Mouse (Mus musculus): ENCODE measurements around the gene Senp8. TPM values are rescaled to one million over a fixed set of nuclear protein-coding genes. Genes with fewer than 3 reads are reported as not detected.
A peak's percentile ranks its signal among the peaks of the same experiment; 100 is the strongest.

Senp8 gene
- polyA plus RNA-seq, 1 experiment, result 6.1 TPM

- no peak for TF ChIP-seq POLR2A (IDR thresholded peaks at IDR 0.05; ENCODE audit: borderline replicate concordance, insufficient read depth, low read length)
- TF ChIP-seq CTCF (IDR thresholded peaks at IDR 0.05; ENCODE audit: borderline replicate concordance, insufficient read depth, low read depth, low read length), result no peak
- DNase-seq, result peak in 1 of 2 experiments; percentile 17
- H3K4me1 ChIP-seq (ENCODE audit: control insufficient read depth, insufficient read depth, low read length), result no peaks in the 10 kb centered on the region
- WGBS, result 29% methylated on average over 12 of the region's 12 CpGs
- H3K27ac ChIP-seq (ENCODE audit: insufficient read depth, low read length), result no peak overlapping the region
- peak overlapping the region; percentile 99 for H3K4me3 ChIP-seq (replicated peaks; ENCODE audit: insufficient read depth, low read depth, low read length)
- H3K27me3 ChIP-seq (ENCODE audit: control insufficient read depth, insufficient read depth, low read length), result no peaks in the 10 kb centered on the region
These were observed 787 bp downstream of the Senp8 start for GRCm38 (mm10) chr9:59749581-59750265.

- Histone ChIP-seq H3K27me3 (ENCODE audit: control insufficient read depth, insufficient read depth, low read length) (no peaks in the 10 kb centered on the region), H3K4me3 (replicated peaks; ENCODE audit: insufficient read depth, low read depth, low read length) (no peak overlapping the region), H3K27ac (ENCODE audit: insufficient read depth, low read length) (no peak overlapping the region), H3K4me1 (ENCODE audit: control insufficient read depth, insufficient read depth, low read length) (no peaks in the 10 kb centered on the region)
- TF ChIP-seq CTCF (IDR thresholded peaks at IDR 0.05; ENCODE audit: borderline replicate concordance, insufficient read depth, low read depth, low read length) (no peak), POLR2A (IDR thresholded peaks at IDR 0.05; ENCODE audit: borderline replicate concordance, insufficient read depth, low read length) (no peak)
- no peak for DNase-seq
- WGBS, result 90% methylated on average over 11 of the region's 11 CpGs
These were observed 1.5 kb downstream of the Senp8 start for GRCm38 (mm10) chr9:59748969-59749368.

- DNase-seq, result no peak
- no peaks in the 10 kb centered on the region for H3K4me1 ChIP-seq (ENCODE audit: control insufficient read depth, insufficient read depth, low read length)
- no peak overlapping the region for H3K27ac ChIP-seq (ENCODE audit: insufficient read depth, low read length)
- H3K27me3 ChIP-seq (ENCODE audit: control insufficient read depth, insufficient read depth, low read length), result no peaks in the 10 kb centered on the region
- H3K4me3 ChIP-seq (replicated peaks; ENCODE audit: insufficient read depth, low read depth, low read length), result no peak overlapping the region
- TF ChIP-seq CTCF (IDR thresholded peaks at IDR 0.05; ENCODE audit: borderline replicate concordance, insufficient read depth, low read depth, low read length) (no peak), POLR2A (IDR thresholded peaks at IDR 0.05; ENCODE audit: borderline replicate concordance, insufficient read depth, low read length) (no peak)
- WGBS, result 96% methylated on average over 2 of the region's 2 CpGs
These were observed 2.1 kb downstream of the Senp8 start for GRCm38 (mm10) chr9:59748387-59748786.

- DNase-seq, result no peak
- H3K4me1 ChIP-seq (ENCODE audit: control insufficient read depth, insufficient read depth, low read length), result no peaks in the 10 kb centered on the region
- no peak overlapping the region for H3K27ac ChIP-seq (ENCODE audit: insufficient read depth, low read length)
- H3K27me3 ChIP-seq (ENCODE audit: control insufficient read depth, insufficient read depth, low read length), result no peaks in the 10 kb centered on the region
- H3K4me3 ChIP-seq (replicated peaks; ENCODE audit: insufficient read depth, low read depth, low read length), result no peak overlapping the region
- WGBS, result 95% methylated on average over 3 of the region's 3 CpGs
- no peak for TF ChIP-seq CTCF (IDR thresholded peaks at IDR 0.05; ENCODE audit: borderline replicate concordance, insufficient read depth, low read depth, low read length)
- TF ChIP-seq POLR2A (IDR thresholded peaks at IDR 0.05; ENCODE audit: borderline replicate concordance, insufficient read depth, low read length), result no peak
These were observed 6.6 kb downstream of the Senp8 start for GRCm38 (mm10) chr9:59743903-59744302.

- Histone ChIP-seq H3K27ac (ENCODE audit: insufficient read depth, low read length) (no peak overlapping the region), H3K4me1 (ENCODE audit: control insufficient read depth, insufficient read depth, low read length) (no peaks in the 10 kb centered on the region), H3K27me3 (ENCODE audit: control insufficient read depth, insufficient read depth, low read length) (no peaks in the 10 kb centered on the region), H3K4me3 (replicated peaks; ENCODE audit: insufficient read depth, low read depth, low read length) (no peak overlapping the region)
- 86% methylated on average over 2 of the region's 2 CpGs for WGBS
- no peak for DNase-seq
- no peak for TF ChIP-seq POLR2A (IDR thresholded peaks at IDR 0.05; ENCODE audit: borderline replicate concordance, insufficient read depth, low read length)
- TF ChIP-seq CTCF (IDR thresholded peaks at IDR 0.05; ENCODE audit: borderline replicate concordance, insufficient read depth, low read depth, low read length), result no peak
These were observed 9.9 kb downstream of the Senp8 start for GRCm38 (mm10) chr9:59740593-59740992.

GRCm38 (mm10) chr9:59735394-59735793 is 15.1 kb downstream of the Senp8 start:
- Histone ChIP-seq H3K27ac (ENCODE audit: insufficient read depth, low read length) (no peak overlapping the region), H3K4me1 (ENCODE audit: control insufficient read depth, insufficient read depth, low read length) (no peaks in the 10 kb centered on the region), H3K4me3 (replicated peaks; ENCODE audit: insufficient read depth, low read depth, low read length) (no peak overlapping the region), H3K27me3 (ENCODE audit: control insufficient read depth, insufficient read depth, low read length) (no peaks in the 10 kb centered on the region)
- no peak for DNase-seq
- WGBS, result 87% methylated on average over 4 of the region's 4 CpGs
- no peak for TF ChIP-seq POLR2A (IDR thresholded peaks at IDR 0.05; ENCODE audit: borderline replicate concordance, insufficient read depth, low read length)
- TF ChIP-seq CTCF (IDR thresholded peaks at IDR 0.05; ENCODE audit: borderline replicate concordance, insufficient read depth, low read depth, low read length), result no peak

GRCm38 (mm10) chr9:59733075-59733474 is 17.4 kb downstream of the Senp8 start:
- H3K27me3 ChIP-seq (ENCODE audit: control insufficient read depth, insufficient read depth, low read length), result no peaks in the 10 kb centered on the region
- DNase-seq, result no peak
- TF ChIP-seq POLR2A (IDR thresholded peaks at IDR 0.05; ENCODE audit: borderline replicate concordance, insufficient read depth, low read length), result no peak
- H3K4me3 ChIP-seq (replicated peaks; ENCODE audit: insufficient read depth, low read depth, low read length), result no peak overlapping the region
- H3K27ac ChIP-seq (ENCODE audit: insufficient read depth, low read length), result no peak overlapping the region
- H3K4me1 ChIP-seq (ENCODE audit: control insufficient read depth, insufficient read depth, low read length), result no peaks in the 10 kb centered on the region
- 87% methylated on average over 6 of the region's 6 CpGs for WGBS

GRCm38 (mm10) chr9:59731136-59731535 is 19.4 kb downstream of the Senp8 start:
- TF ChIP-seq POLR2A (IDR thresholded peaks at IDR 0.05; ENCODE audit: borderline replicate concordance, insufficient read depth, low read length) (no peak), CTCF (IDR thresholded peaks at IDR 0.05; ENCODE audit: borderline replicate concordance, insufficient read depth, low read depth, low read length) (no peak)
- DNase-seq, result no peak
- H3K27me3 ChIP-seq (ENCODE audit: control insufficient read depth, insufficient read depth, low read length), result no peaks in the 10 kb centered on the region
- no peak overlapping the region for H3K27ac ChIP-seq (ENCODE audit: insufficient read depth, low read length)
- 92% methylated on average over 5 of the region's 5 CpGs for WGBS
- H3K4me1 ChIP-seq (ENCODE audit: control insufficient read depth, insufficient read depth, low read length), result no peaks in the 10 kb centered on the region
- no peak overlapping the region for H3K4me3 ChIP-seq (replicated peaks; ENCODE audit: insufficient read depth, low read depth, low read length)

Measured in cerebellum, adult 2 months (tissue).